Mouse (Mus musculus) kidney, embryonic 14.5 days (tissue): Measurements from ENCODE around the gene Shd. TPM values are rescaled to one million over a fixed set of nuclear protein-coding genes. Genes with fewer than 3 reads are reported as not detected.

Source experiments
- ATAC-seq: fragments of 200-750 bp; cut with Nextera tagmentation; 2 replicates; pipeline ENCODE4 v1.8.0; 2017; ENCODE audit warnings: moderate number of reproducible peaks, mild to moderate bottlenecking, moderate TSS enrichment, moderate library complexity; ENCODE audit not compliant: low FRiP score, low TSS enrichment
- H3K27ac ChIP-seq: fragments of 300-500 bp; sonication (generic); 2 replicates; pipeline ENCODE4 v1.5.1; 2014; ENCODE audit warnings: low read depth, mild to moderate bottlenecking, low read length, moderate library complexity, mixed read lengths
- H3K27me3 ChIP-seq: fragments of 300-500 bp; sonication (generic); 2 replicates; pipeline ENCODE4 v1.6.1; 2014; ENCODE audit warnings: mild to moderate bottlenecking, low read length; ENCODE audit not compliant: control insufficient read depth, insufficient read depth
- H3K36me3 ChIP-seq: fragments of 300-500 bp; sonication (generic); 2 replicates; pipeline ENCODE4 v1.6.1; 2014; ENCODE audit warnings: low read length, mixed read lengths; ENCODE audit not compliant: control insufficient read depth, insufficient read depth
- H3K4me1 ChIP-seq: fragments of 300-500 bp; sonication (generic); 2 replicates; pipeline ENCODE4 v1.6.1; 2014; ENCODE audit warnings: low read length, mixed read lengths; ENCODE audit not compliant: control insufficient read depth, insufficient read depth
- H3K4me2 ChIP-seq: fragments of 300-500 bp; sonication (generic); replicated peaks from 2 replicates; pipeline ENCODE4 v1.6.1; 2014; ENCODE audit warnings: low read depth, mild to moderate bottlenecking, low read length
- H3K4me3 ChIP-seq: fragments of 300-500 bp; sonication (generic); 2 replicates; pipeline ENCODE4 v1.5.1; 2014; ENCODE audit warnings: mild to moderate bottlenecking, low read length
- H3K9ac ChIP-seq: fragments of 300-500 bp; sonication (generic); 2 replicates; pipeline ENCODE4 v1.6.1; 2014; ENCODE audit warnings: low read depth, mild to moderate bottlenecking, low read length, moderate library complexity
- H3K9me3 ChIP-seq: fragments of 300-500 bp; sonication (generic); 2 replicates; pipeline ENCODE4 v1.6.1; 2016; ENCODE audit warnings: low read length; ENCODE audit not compliant: control insufficient read depth
- WGBS: fragments of 180-500 bp; shearing (Covaris S2); extraction: QIAGEN DNeasy Blood & Tissue Kit; methylation state at CpG from one replicate; pipeline ENCODE4 v1.1.7; 2014; 5-methylcytosine and 5-hydroxymethylcytosine counted together
- polyA plus RNA-seq: library from polyadenylated mRNA; unstranded; fragments of >200 nt; fragmentation: Nextera tagmentation; extraction: Ambion mirVana; gene quantifications from 2 replicates; pipeline ENCODE4 v1.2.1, GENCODE M21; 2014

Gene Shd
- polyA plus RNA-seq, 1 experiment from 2014 or later = 27.0 TPM

- WGBS = 86% methylated on average over 9 of the region's 9 CpGs
- Histone ChIP-seq H3K9ac (no peak overlapping the region), H3K9me3 (no peaks in the 10 kb centered on the region), H3K27me3 (no peaks in the 10 kb centered on the region), H3K36me3 (peaks cover 56% of the 10 kb centered on the region), H3K27ac (no peak overlapping the region), H3K4me3 (no peak overlapping the region), H3K4me2 (no peak overlapping the region), H3K4me1 (0 out of 2 replicates have a peak, but pooled peaks cover 5% of the 10 kb centered on the region)
- ATAC-seq = no peak
Measured at GRCm38 (mm10) chr17:55964996-55965395, 5.3 kb upstream of the Shd start.

- no peaks in the 10 kb centered on the region for H3K27me3 ChIP-seq
- peaks cover 10% of the 10 kb centered on the region; the same call in 1 of the 2 replicates for H3K4me1 ChIP-seq
- 94% methylated on average over 4 of the region's 4 CpGs for WGBS
- H3K36me3 ChIP-seq = peaks cover 40% of the 10 kb centered on the region
- no peak overlapping the region for H3K4me3 ChIP-seq
- no peak overlapping the region for H3K9ac ChIP-seq
- no peak for ATAC-seq
- H3K9me3 ChIP-seq = no peaks in the 10 kb centered on the region
- no peak overlapping the region for H3K27ac ChIP-seq
- H3K4me2 ChIP-seq = no peak overlapping the region
Measured at GRCm38 (mm10) chr17:55967186-55967585, 3.1 kb upstream of the Shd start.

- H3K9me3 ChIP-seq = no peaks in the 10 kb centered on the region
- ATAC-seq = no peak
- no peak overlapping the region for H3K9ac ChIP-seq
- no peak overlapping the region for H3K4me2 ChIP-seq
- 72% methylated on average over 7 of the region's 7 CpGs for WGBS
- peaks cover 34% of the 10 kb centered on the region for H3K36me3 ChIP-seq
- H3K4me3 ChIP-seq = no peak overlapping the region
- no peak overlapping the region for H3K27ac ChIP-seq
- H3K4me1 ChIP-seq = peaks cover 10% of the 10 kb centered on the region; the same call in 1 of the 2 replicates
- no peaks in the 10 kb centered on the region for H3K27me3 ChIP-seq
Measured at GRCm38 (mm10) chr17:55968210-55968609, 2.1 kb upstream of the Shd start.

- Histone ChIP-seq H3K36me3 (peaks cover 28% of the 10 kb centered on the region), H3K27me3 (no peaks in the 10 kb centered on the region), H3K9ac (no peak overlapping the region), H3K27ac (no peak overlapping the region), H3K4me1 (peaks cover 10% of the 10 kb centered on the region; the same call in 1 of the 2 replicates), H3K4me3 (no peak overlapping the region; the same call in 1 of the 2 replicates), H3K9me3 (no peaks in the 10 kb centered on the region), H3K4me2 (peak overlapping the region; percentile 90; the same call in 1 of the 2 replicates)
- peak; percentile 9; the same call in 1 of the 2 replicates for ATAC-seq
- 49% methylated on average over 14 of the region's 14 CpGs for WGBS
Measured at GRCm38 (mm10) chr17:55969560-55969959, 707 bp upstream of the Shd start.

- no peaks in the 10 kb centered on the region for H3K9me3 ChIP-seq
- no peak overlapping the region for H3K9ac ChIP-seq
- peak overlapping the region; percentile 90 for H3K4me2 ChIP-seq
- ATAC-seq = no peak
- H3K27ac ChIP-seq = no peak overlapping the region
- WGBS = 39% methylated on average over 22 of the region's 22 CpGs
- H3K4me3 ChIP-seq = peak overlapping the region; percentile 57
- peaks cover 14% of the 10 kb centered on the region; the same call in 1 of the 2 replicates for H3K4me1 ChIP-seq
- H3K36me3 ChIP-seq = peaks cover 16% of the 10 kb centered on the region
- no peaks in the 10 kb centered on the region for H3K27me3 ChIP-seq
Measured at GRCm38 (mm10) chr17:55971453-55971852, 1.2 kb downstream of the Shd start.

GRCm38 (mm10) chr17:55976255-55976862 is 6.1 kb downstream of the Shd start:
- Histone ChIP-seq H3K4me3 (no peak overlapping the region), H3K27ac (no peak overlapping the region), H3K4me2 (no peak overlapping the region), H3K9ac (no peak overlapping the region), H3K36me3 (no peaks in the 10 kb centered on the region), H3K9me3 (no peaks in the 10 kb centered on the region), H3K4me1 (peaks cover 10% of the 10 kb centered on the region; the same call in 1 of the 2 replicates), H3K27me3 (no peaks in the 10 kb centered on the region)
- ATAC-seq = peak; percentile 80
- 14% methylated on average over 13 of the region's 13 CpGs for WGBS

GRCm38 (mm10) chr17:55977301-55977700 is 7.0 kb downstream of the Shd start:
- Histone ChIP-seq H3K4me2 (no peak overlapping the region), H3K36me3 (no peaks in the 10 kb centered on the region), H3K9ac (no peak overlapping the region), H3K4me1 (0 out of 2 replicates have a peak, but pooled peaks cover 9% of the 10 kb centered on the region), H3K27me3 (no peaks in the 10 kb centered on the region), H3K9me3 (no peaks in the 10 kb centered on the region), H3K4me3 (no peak overlapping the region), H3K27ac (no peak overlapping the region)
- 27% methylated on average over 3 of the region's 3 CpGs for WGBS
- no peak for ATAC-seq

GRCm38 (mm10) chr17:55986030-55986961 is 16.0 kb downstream of the Shd start, which contains the start of gene Fsd1:
Gene Fsd1 (plus strand): TSS chr17:55986509.
- peak; percentile 78 for ATAC-seq
- no peaks in the 10 kb centered on the region for H3K9me3 ChIP-seq
- WGBS = 8% methylated on average over 35 of the region's 35 CpGs

More at GRCm38 (mm10) chr17:55986030-55986961, 16.0 kb downstream of the Shd start, which contains the start of gene Fsd1:
- no peak within 1 kb of the TSS for H3K27ac ChIP-seq
- H3K4me3 ChIP-seq = peak within 1 kb of the TSS; percentile 54
- H3K4me1 ChIP-seq = no peaks in the 10 kb centered on the region
- H3K9ac ChIP-seq = peak within 1 kb of the TSS; percentile 56
- no peaks in the 10 kb centered on the region for H3K27me3 ChIP-seq
- peak within 1 kb of the TSS; percentile 84 for H3K4me2 ChIP-seq
- H3K36me3 ChIP-seq = no peaks in the 10 kb centered on the region
